Mouse (Mus musculus) brain, embryonic 14.5 days (tissue): ENCODE results near the gene Kifc1.

Experiments
- CTCF ChIP-seq: fragments of 200-500 bp; IDR thresholded peaks from 2 replicates; pipeline ENCODE4 v1.5.1; 2012; ENCODE audit warnings: inconsistent platforms, mild to moderate bottlenecking, moderate library complexity, borderline replicate concordance; ENCODE audit not compliant: insufficient read depth, insufficient read length; ENCODE audit errors: extremely low read depth
- POLR2A ChIP-seq: fragments of 200-500 bp; IDR thresholded peaks from 2 replicates; pipeline ENCODE4 v1.6.1; 2012; ENCODE audit warnings: mild to moderate bottlenecking, inconsistent platforms, borderline replicate concordance; ENCODE audit not compliant: poor library complexity, insufficient read depth, insufficient read length, severe bottlenecking; ENCODE audit errors: extremely low read depth

DNA sequence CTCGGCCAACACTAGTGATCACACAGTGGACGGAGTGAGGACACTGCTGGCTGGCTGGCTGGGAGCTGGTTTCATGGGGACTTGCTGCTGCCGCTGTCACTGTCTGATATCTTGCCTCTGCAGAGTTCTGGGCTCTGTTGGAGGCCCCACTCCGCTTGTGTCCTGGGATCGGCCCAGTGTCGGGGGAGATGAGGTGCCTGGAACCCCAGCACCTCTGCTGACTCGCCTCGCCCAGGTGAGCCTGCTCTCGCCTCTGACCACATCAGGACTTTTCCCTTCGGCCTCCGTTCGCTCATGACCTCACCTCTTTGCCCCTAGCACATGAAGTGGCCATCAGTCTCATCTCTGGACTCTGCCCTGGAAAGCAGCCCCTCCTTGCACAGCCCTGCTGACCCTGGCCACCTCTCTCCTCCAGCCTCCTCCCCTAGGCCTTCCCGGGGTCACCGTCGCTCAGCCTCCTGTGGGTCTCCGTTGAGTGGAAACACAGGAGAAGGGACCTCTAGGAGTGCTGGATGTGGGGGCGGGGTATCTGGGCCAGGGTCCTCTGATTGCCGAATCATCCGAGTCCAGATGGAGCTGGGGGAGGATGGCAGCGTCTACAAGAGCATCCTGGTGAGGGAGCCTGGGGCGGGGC lies 45.1 kb upstream of the Kifc1 start:
- TF ChIP-seq POLR2A (no peak), CTCF (no peak)
